Mouse (Mus musculus): ENCODE measurements around the gene Pgm1. TPM values are rescaled to one million over a fixed set of nuclear protein-coding genes. Genes with fewer than 3 reads are reported as not detected.

The Pgm1 gene
- total RNA-seq, 2 experiments from 2014 or later, result 498 to 511 TPM

DNA sequence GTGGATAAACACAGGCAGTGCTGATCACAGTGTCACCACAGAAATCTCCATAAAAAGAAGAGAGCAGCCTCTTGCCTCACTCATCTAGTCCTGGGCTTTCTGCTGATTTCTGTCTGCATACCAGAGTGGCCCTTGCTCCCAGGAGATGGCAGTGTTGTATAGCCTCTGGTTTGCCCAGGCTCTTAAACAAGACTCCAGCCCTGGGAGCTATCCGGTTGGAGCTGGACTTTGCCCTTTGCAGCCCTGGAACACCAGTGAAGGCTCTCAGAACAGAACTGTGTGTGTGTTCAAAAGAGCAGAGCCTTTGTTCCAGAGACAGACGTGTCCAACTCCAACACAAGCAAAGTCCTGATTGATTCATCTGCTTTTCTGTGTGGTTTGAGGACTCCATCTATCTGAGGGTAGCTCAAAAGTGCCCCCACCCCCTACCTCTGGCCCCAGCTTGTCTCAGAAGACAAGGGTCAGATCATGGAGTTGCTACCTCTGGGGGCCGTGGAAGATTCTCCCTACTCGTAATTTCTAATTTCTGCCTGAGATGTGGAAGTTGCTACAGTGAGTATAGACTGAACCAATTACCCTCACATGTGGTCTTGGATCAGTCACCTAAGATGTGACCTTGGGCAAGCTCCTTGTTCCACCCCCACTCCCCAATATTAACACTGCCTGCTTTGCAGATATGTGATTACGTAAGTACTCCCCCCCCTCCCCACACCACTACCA lies 79.3 kb downstream of the Pgm1 start:
- DNase-seq (ENCODE audit: low spot score in 2 of 2), result peak; percentile 33 to 65

DNA sequence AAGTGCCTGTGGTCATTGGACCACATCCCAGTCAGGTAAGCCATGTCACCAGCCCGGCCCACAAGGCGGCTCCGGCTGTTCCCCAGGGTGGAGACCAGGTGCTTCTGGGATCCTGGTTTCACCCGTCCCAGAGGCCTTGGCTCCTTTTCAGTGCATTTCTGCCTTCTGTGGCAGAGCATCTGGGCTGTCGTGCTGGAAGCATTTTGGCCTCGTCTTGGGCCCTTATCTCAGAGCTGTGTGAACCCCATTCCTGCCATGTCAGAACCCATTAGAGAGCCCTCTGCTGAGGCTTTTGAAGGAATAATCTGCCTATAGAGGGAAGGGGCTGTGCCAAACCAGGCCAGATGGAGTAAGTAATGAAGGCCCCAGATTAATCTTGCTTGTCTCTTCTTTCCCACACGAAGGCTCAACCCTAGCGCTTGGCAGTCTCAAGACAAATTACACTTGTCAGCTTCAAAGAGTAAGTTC lies 80.0 kb downstream of the Pgm1 start:
- no peak for DNase-seq (ENCODE audit: low spot score in 2 of 2)

DNA sequence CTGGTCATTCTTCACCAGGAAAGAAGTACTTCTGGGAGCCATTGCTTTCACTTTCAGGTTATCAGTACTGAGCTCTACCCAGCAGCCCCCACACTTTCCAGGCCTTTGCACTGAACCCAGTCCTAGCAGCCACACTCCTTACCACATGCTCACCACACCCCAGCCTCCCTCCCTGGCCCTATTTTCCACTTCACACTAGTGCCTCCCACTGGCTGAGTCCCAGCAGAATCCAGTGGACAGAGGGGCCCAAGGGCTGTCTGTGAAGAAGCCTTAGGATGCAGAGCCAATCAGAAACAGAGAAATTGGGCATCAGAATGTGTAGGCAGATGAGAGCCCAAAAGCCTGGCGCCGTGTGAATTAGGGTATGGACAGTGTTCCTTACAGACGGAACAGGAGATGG lies 81.7 kb downstream of the Pgm1 start:
- DNase-seq (ENCODE audit: low spot score in 2 of 2), result no peak

GRCm38 (mm10) chr4:100011563-100011962 lies 82.3 kb downstream of the Pgm1 start:
- no peak for DNase-seq (ENCODE audit: low spot score in 2 of 2)

GRCm38 (mm10) chr4:100012361-100013035 lies 83.3 kb downstream of the Pgm1 start:
- DNase-seq (ENCODE audit: low spot score in 2 of 2), result no peak

- DNase-seq (ENCODE audit: low spot score in 2 of 2), result no peak
Measured at GRCm38 (mm10) chr4:100027773-100028172, 98.6 kb downstream of the Pgm1 start.

GRCm38 (mm10) chr4:100028641-100029040 lies 99.4 kb downstream of the Pgm1 start:
- DNase-seq (ENCODE audit: low spot score in 2 of 2), result peak; percentile 46 to 77

GRCm38 (mm10) chr4:100031270-100031669 lies 102.1 kb downstream of the Pgm1 start:
- DNase-seq (ENCODE audit: low spot score in 2 of 2), result no peak

DNA sequence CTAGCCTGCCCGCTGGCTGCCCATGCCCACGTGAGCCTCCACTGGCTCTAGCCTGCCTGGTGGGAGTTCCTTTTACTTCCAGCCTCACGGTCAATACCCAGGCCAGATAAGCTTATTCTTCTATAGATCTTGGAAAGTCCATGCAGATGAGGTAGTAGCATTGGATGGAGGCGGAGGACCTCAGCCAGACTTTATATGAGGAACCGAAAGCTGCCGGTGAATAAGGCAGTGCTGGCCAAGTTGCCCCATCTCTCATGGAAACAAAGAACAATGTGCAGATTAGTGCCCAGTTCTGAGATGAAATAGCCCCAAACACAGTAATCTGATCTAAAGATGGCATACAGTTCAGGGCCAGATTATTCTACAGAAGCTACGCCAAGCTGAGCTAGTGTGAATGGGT lies 103.4 kb downstream of the Pgm1 start:
- no peak for DNase-seq (ENCODE audit: low spot score in 2 of 2)

DNA sequence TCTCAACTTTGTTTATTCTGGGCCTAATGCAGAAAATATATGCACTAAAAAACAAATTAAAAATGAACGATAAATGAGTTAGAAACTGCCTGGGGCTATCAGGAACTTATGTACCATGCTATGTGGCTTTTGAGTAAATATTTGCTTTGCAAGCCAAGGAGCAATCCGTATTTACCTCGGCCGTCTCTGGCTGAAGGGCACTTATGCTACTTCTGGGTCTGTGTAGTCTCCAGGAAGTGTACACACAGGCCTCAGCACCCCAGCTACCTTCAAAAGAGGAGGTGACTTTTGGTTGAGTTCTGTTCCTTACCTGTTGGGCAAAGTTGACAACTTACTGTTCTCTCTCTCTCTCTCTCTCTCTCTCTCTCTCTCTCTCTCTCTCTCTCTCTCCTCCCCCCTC lies 104.7 kb downstream of the Pgm1 start:
- no peak for DNase-seq (ENCODE audit: low spot score in 2 of 2)

GRCm38 (mm10) chr4:100034971-100035370 lies 105.8 kb downstream of the Pgm1 start:
- DNase-seq (ENCODE audit: low spot score in 2 of 2), result no peak

- DNase-seq (ENCODE audit: low spot score in 2 of 2), result no peak
Measured at GRCm38 (mm10) chr4:100035919-100036554, 106.8 kb downstream of the Pgm1 start.

Other genes starting within 250 kb of the Pgm1 start
- 10 to 100 TPM; 19.1 to 19.3 TPM for gene Alg6, start 213.8 kb upstream of the Pgm1 start, total RNA-seq (2021)
- gene Efcab7, start 100.2 kb upstream of the Pgm1 start, total RNA-seq (2021), result 1 to 10 TPM; 4.7 to 6.6 TPM
- 10 to 100 TPM in 1 of 2 experiments, 1 to 10 TPM in 1; 8.8 to 10.8 TPM for gene Itgb3bp, start 399 bp downstream of the Pgm1 start, total RNA-seq (2021)
- 10 to 100 TPM in 1 of 2 experiments, 1 to 10 TPM in 1; 9.6 to 10.7 TPM for gene Ror1, start 166.4 kb downstream of the Pgm1 start, total RNA-seq (2021)

Measured in gastrocnemius, postnatal 4 days (tissue).